Mouse (Mus musculus) embryo, embryonic 9.5 days (tissue): ENCODE measurements around the gene Smoc2.

Experiments
- DNase-seq: peaks from one replicate; pipeline ENCODE4 v3.0.0-alpha.2; 2017; ENCODE audit errors: extremely low spot score

Gene Smoc2

DNA sequence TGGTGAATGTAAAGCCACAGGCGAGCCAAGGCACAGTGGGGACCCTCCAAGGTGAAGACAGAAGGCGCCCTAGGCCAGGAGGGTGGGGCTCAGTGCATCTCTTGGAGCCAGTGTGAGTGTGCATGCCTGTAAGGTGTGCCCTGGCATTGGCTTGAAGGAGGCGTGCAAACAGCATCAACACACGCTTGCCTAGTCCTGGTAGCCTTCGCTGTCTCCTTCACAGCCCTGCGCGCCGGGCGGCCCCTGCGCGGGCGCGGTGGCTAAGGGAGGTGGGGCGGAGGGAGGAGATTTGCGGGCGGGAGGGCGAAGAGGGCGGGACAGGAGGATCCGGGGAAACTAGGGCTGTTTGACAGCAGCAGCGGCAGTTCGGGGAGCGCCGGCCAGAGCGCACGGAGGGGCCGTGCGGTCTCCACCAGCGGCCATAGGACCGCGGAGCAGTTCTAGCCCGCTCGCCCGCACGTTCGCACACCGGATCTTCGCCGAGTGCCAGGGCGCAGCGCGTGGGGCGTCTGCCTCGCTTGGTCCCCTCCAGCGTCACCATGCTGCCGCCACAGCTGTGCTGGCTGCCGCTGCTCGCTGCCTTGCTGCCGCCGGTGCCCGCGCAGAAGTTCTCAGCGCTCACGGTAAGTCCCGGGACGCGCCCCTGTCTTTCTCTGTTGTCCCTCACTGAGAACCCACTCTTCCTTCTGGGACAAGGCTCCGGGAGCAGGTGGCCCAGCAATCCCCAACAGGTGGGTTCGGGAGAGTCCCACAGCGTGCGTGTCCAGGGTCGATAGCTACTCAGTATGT lies at the start of gene Smoc2:
Gene Smoc2, plus strand, starts transcription at position 330 of the 789 bp plus-strand sequence.
- DNase-seq: peak; percentile 57

DNA sequence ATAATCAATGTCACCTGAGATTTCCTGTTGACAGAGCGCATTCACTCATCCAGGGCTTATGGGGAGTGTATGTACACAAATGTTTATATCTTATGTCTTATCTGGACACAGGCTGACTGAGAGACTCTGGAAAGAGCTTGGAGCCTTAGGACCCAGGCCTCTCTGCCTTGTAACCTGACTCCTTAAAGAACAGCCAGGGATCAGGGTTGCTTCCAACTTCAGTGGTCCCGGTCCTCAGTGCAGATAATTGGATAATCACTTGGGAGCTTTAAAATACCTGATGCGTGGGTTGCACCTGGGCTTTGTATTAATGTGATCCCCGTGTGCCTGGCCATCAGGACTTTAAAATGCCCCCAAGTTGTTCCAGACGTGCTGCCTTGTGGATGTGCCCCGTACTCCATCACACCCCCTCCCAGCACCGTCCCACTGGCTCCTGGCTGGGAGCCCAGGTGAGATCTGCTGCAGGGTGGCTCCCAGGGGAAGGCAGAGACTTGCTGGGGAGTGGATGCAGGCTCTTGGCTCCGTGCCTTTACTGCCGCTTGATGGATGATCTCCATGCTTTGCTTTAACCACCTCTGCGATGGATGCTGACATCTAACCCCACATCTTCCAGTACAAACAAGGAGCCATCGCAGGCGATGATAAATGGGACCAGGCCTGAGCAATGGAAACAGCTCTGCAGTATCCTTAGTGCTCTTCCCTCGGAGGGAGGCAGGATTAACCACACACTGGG lies 48.4 kb upstream of the Smoc2 start:
- DNase-seq: peak; percentile 42

DNA sequence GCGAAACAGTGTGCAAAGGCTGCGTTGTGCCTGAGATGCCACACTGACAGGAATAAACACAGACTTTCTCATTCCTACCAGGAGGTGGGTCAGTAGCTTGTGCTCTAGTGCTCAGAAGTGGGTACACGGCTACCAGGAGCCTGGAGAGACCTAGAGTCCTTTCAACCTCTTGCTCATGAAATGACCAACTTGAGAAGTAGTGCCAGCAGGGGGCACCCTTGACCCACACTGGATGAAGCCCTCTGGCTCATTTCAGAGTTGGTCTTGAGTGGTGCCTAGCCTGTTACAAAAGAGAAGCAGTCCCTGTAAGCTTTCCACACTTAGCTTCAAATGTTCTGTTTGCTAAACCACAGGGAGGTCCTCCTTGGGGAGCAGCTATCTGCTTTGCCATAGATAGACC lies 46.7 kb upstream of the Smoc2 start:
- peak; percentile 75 for DNase-seq

DNA sequence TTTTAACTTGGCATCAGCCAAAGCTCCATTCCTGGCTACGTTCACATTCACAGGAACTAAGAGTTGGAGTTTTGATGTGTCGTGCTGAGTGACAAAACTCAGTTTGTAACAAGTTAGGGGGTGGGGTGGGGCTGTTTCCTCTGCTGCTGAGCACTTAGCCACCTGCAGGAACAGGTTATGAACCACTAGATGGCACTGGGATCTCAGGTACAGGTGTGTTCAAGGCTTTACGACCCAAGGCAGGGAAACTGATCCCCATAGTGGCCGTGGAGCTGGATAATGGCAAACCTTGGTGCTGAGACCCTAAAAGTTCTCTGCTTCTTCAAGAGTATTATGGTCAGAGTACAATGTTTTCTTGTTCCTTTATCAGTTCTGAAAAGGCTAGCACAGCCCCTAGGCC lies 45.6 kb upstream of the Smoc2 start:
- DNase-seq: no peak

DNA sequence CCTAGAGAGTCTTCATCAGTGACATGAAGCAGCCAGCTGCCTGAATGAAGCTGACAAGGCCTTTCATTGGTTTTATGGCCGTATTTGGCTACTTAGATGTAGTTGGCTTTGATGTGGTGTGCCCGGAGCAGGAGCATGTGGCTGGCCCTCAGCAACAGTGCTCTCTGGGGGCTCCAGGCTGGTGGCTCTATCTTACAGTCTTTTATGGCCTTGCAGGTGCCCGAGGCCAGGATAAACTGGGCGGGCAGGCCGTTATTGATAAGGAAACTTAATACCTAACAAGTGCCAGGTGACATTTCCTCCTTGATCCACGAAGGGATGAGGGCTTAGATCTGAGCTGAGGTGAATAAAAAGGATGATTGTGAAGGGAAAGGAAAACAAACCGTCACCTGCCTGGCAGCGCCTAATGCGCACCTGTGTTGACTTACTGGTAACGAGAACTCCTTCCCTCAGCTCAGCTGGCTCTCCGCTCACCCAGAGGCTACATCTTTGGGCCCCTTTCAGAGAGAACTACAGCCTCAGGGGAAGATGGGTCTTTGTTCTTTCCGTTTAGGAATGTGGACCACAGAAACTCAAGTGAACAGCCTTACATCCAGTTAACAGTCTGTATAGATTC lies 44.4 kb upstream of the Smoc2 start:
- DNase-seq: no peak

DNA sequence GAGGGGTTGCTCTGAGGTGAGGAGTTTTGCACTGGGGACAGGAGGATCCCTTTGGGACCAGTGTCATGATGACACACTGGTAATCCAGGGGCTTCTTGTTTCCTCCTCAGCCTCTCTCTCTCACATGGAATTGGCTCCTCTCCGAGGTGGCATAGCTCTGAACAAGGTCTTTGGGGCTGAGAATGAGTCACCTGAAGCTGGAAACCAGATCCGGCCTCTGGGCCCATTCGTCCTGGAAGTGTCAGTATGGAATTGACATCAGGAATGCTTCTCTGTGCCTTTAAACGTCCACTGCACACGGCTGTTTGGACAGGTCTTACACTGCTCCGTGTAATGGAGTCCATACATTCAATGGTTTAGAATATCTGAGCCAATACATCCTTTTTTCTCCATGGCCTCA lies 42.2 kb upstream of the Smoc2 start:
- DNase-seq: no peak

DNA sequence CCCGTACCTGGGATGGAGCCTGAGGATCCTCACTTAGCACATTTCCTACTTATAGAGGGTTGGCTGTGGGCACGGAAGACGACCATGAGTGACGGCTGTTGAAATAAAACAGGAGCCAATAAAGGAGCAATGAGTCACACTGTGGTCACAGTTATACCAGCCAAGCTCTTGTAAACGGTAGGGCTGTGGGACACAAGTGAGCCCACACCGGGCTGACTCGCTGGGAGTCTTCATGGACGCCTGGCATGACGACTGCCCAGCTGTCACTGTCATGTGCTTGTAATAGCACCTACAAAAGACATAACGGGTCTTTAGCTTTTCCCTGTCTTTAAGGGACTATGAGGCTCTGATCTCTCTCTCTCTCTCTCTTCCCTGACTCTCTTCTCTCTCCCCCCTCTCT lies 39.3 kb upstream of the Smoc2 start:
- no peak for DNase-seq

DNA sequence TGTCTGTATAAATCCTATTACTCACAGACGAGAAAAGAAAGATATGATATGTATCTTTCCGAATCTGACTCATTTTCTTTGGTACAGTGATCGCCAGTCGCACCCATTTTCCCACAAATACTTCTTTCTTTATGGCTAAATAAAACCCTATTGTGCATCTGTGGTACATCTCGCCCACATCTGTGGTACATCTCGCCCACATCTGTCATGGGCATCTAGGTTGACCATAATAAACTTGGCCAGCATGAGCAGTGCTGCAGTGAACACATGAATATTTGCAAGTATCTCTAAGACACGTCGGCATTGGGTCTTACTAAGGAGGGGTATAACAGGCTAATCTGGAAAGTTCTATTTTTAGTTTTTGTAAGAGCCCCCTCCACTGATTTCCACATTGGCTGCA lies 36.7 kb upstream of the Smoc2 start:
- no peak for DNase-seq

DNA sequence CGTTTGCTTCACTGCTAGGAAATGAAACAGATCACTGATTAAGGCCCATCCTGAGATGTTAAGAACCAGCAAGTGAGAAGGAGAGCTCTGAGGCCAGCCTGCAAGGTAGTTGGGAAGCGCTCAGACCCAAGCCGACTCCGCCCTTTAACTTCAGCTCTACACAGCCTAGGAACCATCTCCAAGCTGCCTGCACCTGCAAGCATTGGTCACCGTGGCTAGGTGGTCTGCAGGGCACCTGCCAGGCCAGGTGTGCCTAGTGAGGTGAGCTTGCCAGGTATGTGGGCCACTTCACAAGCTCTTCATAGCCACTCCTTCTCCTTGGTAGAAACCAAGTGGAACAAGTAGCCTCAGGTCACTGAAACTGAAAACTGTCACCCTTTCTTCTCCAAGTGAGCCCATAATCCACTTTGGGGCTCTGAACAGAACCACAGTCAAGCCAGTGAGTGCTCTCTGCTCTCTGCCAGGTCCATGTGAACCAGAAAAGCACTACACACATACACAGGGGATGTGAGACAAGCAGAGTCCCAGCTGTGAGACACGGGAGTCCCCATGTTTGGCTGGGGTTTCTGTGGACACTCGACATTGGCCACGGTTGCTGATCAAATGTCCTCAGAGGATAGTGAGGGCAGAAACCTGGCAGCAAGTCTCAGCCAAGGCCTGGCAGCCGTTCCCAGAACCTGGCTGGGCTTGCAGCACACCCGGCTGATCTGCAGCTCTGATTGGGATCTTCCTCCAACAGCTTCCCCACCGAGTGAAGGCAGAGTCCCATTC lies 34.9 kb upstream of the Smoc2 start:
- no peak for DNase-seq

DNA sequence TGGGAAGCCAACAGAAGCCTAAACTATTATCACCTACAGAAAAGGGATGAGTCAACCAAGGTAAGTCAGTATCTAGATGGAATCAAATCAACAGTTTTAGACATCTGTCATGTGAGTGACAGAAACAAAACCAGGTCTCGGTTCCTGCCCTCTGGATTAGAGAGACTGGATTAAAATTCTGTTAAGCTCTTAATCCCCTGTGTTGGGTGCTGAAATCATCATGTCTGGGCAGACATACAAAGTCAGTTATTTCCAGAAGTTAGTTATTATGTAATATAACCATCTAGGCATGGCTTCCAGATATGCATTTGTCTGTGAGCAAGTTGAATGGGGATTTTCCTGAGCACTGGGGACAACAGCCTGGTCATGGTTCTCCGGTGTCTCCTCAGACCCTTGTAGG lies 33.0 kb upstream of the Smoc2 start:
- DNase-seq: no peak

DNA sequence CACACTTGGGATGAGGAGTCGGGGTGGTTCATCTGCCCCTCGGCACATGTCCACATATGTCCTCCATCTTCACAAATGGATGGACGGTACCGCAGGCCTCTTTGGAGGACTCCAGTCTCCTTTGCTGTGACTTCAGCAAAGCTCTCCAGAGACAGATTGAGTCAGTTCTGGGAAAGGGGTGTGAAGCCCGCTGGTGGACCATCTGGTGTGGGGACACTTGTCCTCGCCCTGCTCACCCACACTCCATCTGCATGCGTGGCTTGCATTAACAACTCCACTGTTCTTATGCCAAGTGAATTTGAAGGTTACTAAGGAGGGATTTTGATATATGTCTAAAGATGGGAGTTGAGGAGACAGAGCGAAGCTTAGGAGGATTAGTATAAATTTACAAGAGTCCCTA lies 31.4 kb upstream of the Smoc2 start:
- no peak for DNase-seq

DNA sequence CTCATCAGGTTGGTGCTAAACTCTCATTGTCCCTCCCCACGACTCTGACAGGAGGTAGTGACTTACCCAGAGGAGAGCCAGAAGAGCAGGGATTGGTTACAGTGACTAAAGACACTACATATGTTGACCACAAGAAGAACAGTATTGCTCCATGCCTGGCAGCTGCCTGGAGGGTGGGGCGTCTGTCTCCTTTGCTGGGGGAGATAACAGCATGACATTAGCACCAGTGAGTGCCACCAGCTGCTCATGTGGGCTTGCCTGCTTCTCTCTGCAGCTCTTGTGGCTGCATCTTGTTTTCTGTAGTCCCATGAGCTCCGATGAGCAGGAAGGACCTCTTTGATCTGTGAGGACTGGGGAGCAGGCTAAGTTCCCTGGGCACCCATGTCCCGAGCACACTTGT lies 29.7 kb upstream of the Smoc2 start:
- no peak for DNase-seq

DNA sequence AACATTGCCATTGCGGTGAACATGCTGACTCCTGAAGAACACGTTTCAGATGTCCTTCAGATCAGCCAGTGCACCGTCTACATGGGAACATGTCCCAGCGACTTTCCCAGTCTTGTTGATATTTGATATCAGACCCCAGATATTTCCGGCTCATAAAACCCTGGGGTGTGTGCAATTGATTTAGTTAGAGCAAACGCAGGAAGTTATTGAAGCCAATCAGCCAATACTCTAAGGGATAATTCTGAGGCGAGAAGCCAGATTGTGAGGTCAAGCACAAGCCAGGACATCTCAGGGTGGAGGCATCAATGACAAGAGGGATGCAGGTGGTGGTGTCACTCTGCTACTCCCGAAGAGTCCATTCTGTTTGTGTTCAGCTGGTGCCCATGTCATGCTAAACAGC lies 28.9 kb upstream of the Smoc2 start:
- no peak for DNase-seq

DNA sequence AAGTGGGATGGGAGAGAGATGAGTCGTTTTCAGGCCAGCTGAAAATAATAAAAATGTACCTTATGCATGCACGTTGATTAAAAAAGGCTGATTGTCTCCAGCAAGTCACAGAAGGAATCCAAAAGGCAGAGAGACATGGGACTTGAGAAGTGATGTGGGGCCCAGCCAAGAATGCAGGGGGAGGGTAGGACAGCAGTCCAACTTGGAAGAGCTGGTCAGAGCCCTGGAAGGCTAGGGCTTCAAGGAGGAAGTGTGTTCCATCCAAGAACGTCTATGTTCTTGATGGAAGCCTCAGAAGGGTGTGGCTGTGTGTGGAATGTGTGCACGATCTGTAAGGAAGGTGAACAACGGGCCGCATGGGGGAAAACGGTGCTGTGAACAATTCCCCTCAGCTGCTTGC lies 26.9 kb upstream of the Smoc2 start:
- DNase-seq: no peak

DNA sequence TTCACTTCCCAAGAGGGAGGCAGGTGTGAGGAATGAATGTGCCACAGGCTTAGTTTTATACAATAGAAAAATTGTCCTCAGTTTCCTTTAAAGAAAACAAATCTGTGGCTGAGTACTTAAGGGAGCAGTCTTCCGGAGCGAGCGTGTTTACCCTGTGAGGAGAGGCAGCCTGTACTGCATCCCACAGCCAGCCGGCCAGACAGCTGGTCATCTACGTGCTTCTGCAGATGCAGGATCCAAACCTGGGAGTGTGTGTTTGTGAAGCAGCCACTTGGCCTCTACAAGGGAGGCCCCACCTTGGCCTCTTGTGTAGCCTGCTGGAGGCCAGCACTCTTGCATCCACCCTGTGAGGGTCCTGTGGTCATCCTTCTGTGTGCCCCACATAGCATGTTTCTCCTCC lies 24.7 kb upstream of the Smoc2 start:
- no peak for DNase-seq

DNA sequence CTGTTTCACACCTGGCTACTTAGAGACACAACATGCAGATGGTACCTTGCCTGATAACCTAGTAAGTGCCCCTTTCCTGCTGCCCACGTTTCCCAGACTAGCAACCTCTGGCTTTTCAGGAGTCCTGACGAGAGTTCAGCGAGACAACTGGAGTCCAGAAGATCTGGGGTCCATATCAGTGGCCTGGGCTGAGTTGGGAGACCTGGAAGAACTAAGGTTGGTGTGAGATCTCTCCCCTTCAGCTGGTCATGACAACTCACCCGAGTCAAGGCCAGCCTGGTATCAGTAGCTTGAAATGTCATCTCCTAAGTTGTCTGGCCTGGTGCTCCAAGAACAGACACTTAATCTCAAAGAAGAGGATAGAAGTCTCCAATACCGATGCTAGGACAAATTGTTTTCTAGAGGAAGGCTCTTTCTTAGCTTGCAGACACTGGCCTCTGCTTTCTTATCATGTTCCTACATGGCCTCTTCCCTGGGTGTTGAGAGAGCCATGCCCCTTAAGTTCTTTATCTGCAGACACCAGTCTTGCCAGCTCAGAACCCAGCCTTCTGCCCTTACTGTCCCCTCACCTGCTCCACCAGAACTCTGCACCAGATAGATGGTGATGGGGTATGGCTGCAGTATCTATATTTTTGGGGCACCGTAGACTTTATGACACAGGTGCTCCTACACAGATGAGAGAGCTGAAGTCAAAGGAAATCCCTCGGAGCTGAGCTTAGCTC lies 21.3 kb upstream of the Smoc2 start:
- DNase-seq: no peak

DNA sequence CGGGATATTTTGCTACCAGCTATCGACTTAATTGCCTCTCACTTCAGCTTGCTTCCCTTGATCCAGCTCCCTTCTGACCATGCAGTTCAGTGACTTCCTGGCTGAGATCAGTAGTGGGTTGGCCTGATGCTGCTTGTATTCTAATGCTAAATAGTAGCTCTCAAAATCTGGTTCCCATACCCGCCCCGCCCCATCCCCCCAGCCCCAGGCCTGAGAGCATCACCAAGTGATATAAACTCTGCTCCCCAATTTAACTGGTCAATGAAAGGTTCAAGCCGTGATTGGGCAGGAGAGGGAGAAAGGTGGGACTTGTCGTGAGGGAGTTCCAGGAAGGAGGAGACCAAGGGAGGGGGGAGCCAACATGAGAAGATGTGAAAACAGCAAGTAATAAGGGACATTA lies 20.4 kb upstream of the Smoc2 start:
- DNase-seq: no peak

DNA sequence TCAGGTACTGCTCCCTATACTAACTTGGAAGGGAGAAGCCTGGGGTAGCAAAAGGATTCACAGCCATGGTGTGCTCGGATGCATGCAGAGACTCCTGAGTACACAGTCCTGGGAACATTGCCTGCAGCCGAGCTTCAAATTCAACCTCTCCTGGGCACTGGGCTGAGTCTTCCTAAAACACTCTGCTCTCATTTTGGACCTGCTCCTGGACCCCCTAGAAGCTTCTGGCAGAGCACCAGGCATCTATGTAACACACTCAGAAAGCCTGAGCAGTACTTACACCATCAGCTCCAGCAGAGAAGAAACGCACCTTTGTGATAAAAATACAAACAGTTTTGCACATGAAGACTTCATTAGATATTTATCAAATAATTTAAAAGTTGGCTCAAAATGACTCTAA lies 18.3 kb upstream of the Smoc2 start:
- DNase-seq: no peak

DNA sequence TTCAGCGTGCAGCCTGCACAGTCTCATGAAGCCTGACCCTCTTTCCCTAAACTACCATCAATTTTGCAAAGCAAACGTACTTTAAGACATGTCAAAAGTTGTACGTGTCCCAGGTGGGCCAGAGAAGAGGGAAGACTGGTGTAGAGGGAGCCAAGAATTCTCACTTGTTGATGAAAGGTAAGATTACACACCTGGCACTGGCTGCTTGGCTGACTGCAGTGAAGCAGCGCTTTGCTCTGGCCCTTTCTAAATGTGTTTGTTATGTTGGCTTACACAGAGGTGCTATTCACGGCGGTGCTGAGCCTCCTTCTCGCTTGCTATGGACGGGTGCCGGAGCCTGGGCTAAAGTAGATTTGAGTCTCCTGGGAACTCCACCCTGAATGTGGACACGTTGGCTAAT lies 17.1 kb upstream of the Smoc2 start:
- no peak for DNase-seq

DNA sequence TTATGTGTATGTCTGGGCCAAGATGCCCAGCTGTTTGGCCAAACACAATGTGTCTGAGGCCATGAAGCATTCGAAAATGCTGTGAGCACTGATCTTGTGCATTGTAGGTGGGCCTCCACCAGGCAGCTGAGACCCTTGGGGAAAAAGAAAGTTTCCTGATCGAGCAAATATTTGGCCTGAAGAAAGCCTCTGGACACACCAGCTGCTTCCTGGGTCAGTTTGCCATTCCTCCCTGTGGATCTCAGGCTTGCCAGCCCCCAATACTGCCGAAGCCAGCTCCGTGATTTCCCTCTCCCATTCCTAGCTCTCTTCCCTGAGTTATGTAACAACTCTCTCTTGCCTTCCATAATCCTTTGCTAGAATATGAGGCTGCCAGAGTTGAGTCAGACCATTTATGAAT lies 11.3 kb upstream of the Smoc2 start:
- DNase-seq: no peak

DNA sequence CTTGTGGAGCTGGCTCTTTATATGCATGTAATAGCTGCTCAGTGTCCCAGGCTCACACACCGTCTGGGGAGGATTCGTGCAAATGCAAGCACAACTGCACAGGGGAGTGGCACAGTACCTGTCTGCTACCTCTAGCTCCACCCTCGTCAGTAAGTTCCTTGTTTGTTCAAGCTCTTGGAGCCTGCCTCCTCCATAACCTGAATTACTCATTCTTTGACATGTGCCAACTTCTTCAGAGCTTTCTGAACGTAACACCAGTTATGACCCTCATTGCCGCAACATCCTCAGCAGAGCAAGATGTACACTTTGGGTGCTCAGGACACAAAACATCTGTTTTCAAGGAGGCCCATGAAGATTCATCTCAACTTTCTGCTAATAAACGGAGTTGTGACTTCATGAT lies 5.9 kb upstream of the Smoc2 start:
- no peak for DNase-seq

DNA sequence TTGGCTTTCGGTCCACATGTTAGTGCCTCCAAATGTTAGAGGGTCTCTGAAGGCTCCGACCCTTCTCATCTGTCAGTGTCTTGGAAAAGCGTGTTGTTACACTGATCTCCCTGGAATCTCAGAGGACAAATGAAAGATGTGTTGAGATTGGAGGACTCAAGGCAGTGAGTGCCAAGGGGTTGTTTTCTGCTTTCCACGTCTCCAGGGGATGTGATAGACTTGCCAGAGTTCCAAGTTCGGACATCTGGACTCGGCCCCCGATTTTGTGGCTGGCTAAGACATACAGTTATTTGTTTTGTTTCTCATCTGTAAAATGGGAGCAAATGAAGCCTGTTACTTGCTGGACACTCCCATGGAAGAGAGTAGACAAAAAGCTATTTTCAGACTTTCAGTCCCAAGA lies 2.0 kb upstream of the Smoc2 start:
- no peak for DNase-seq
